Mouse (Mus musculus): ENCODE results near the gene Kel. TPM values are rescaled to one million over a fixed set of nuclear protein-coding genes. Genes with fewer than 3 reads are reported as not detected.

Gene Kel
- total and polyA plus RNA-seq, 3 experiments = not detected

GRCm38 (mm10) chr6:41637393-41637792, 66.7 kb downstream of the Kel start:
- Histone ChIP-seq H3K4me1 (ENCODE audit: control insufficient read depth in 1 of 2, insufficient read depth in 2 of 2) (peaks cover 0 to 13% of the 10 kb centered on the region in 2 experiments; a peak in 1 of 4 replicates), H3K4me3 (replicated peaks in 1 of 3; ENCODE audit: low read depth in 2 of 3, low read length in 2 of 3, poor library complexity in 1 of 3) (no peak overlapping the region), H3K27me3 (replicated peaks) (no peaks in the 10 kb centered on the region), H3K36me3 (replicated peaks in 1 of 2; ENCODE audit: control insufficient read depth in 1 of 2, insufficient read depth in 1 of 2, low read length in 1 of 2) (no peaks in the 10 kb centered on the region), H3K9me3 (replicated peaks; ENCODE audit: low read length) (no peaks in the 10 kb centered on the region), H3K79me2 (replicated peaks; ENCODE audit: control insufficient read depth, extremely low read depth, insufficient read depth, poor library complexity, severe bottlenecking) (no peaks in the 10 kb centered on the region), H3K4me2 (ENCODE audit: insufficient read depth, low read depth, poor library complexity, severe bottlenecking) (no peak overlapping the region), H3K9ac (ENCODE audit: insufficient read depth, low read depth) (no peak overlapping the region), H3K27ac (ENCODE audit: insufficient read depth, low read depth) (no peak overlapping the region)
- dilution Hi-C loops (cut with MboI; ENCODE audit: extremely low pct_ligation_motif_present, extremely low pct_unique_long_range_greater_than_20kb, low sequenced_read_pairs) = no loop called here
- no peak for DNase-seq (ENCODE audit: extremely low read depth)
- TF ChIP-seq ZKSCAN1 (IDR thresholded peaks at IDR 0.05; ENCODE audit: borderline replicate concordance, low read depth, low read length) = no peak
- in situ Hi-C loops (cut with MboI; ENCODE audit: low pct_ligation_motif_present, low pct_unique_long_range_greater_than_20kb, low sequenced_read_pairs) = no loop called here

Other genes starting within 250 kb of the Kel start
- gene Prss1, start 245.4 kb downstream of the Kel start, total RNA-seq (2012; rRNA removed) = not detected in 2 replicates
- not detected in 2 replicates for gene Prss1, start 245.4 kb downstream of the Kel start, total RNA-seq (2014; rRNA removed)
- not detected in 2 replicates for gene Prss1, start 245.4 kb downstream of the Kel start, polyA plus RNA-seq (2012; ENCODE audit: insufficient read length, low read depth)
- gene Prss2, start 182.6 kb downstream of the Kel start, total RNA-seq (2012; rRNA removed) = not detected in 2 replicates
- gene Prss2, start 182.6 kb downstream of the Kel start, total RNA-seq (2014; rRNA removed) = not detected in 2 replicates
- gene Prss2, start 182.6 kb downstream of the Kel start, polyA plus RNA-seq (2012; ENCODE audit: insufficient read length, low read depth) = not detected in 2 replicates
- 0.04 TPM in 1 of 2 replicates, not detected in the other for gene Ephb6, start 98.9 kb downstream of the Kel start, total RNA-seq (2012; rRNA removed)
- not detected in 2 replicates for gene Ephb6, start 98.9 kb downstream of the Kel start, total RNA-seq (2014; rRNA removed)
- not detected in 2 replicates for gene Ephb6, start 98.9 kb downstream of the Kel start, polyA plus RNA-seq (2012; ENCODE audit: insufficient read length, low read depth)
- not detected in 2 replicates for gene Trpv6, start 67.9 kb downstream of the Kel start, total RNA-seq (2012; rRNA removed)
- gene Trpv6, start 67.9 kb downstream of the Kel start, total RNA-seq (2014; rRNA removed) = not detected in 2 replicates
- gene Trpv6, start 67.9 kb downstream of the Kel start, polyA plus RNA-seq (2012; ENCODE audit: insufficient read length, low read depth) = not detected in 2 replicates
- not detected in 2 replicates for gene Trpv5, start 23.6 kb downstream of the Kel start, total RNA-seq (2012; rRNA removed)
- gene Trpv5, start 23.6 kb downstream of the Kel start, total RNA-seq (2014; rRNA removed) = not detected in 2 replicates
- not detected in 2 replicates for gene Trpv5, start 23.6 kb downstream of the Kel start, polyA plus RNA-seq (2012; ENCODE audit: insufficient read length, low read depth)
- not detected in 2 replicates for gene Llcfc1, start 19.9 kb downstream of the Kel start, total RNA-seq (2012; rRNA removed)
- gene Llcfc1, start 19.9 kb downstream of the Kel start, total RNA-seq (2014; rRNA removed) = not detected in 2 replicates
- gene Llcfc1, start 19.9 kb downstream of the Kel start, polyA plus RNA-seq (2012; ENCODE audit: insufficient read length, low read depth) = not detected in 2 replicates
- gene Olfr459, start 70.8 kb upstream of the Kel start, total RNA-seq (2012; rRNA removed) = not detected in 2 replicates
- not detected in 2 replicates for gene Olfr459, start 70.8 kb upstream of the Kel start, total RNA-seq (2014; rRNA removed)
- not detected in 2 replicates for gene Olfr459, start 70.8 kb upstream of the Kel start, polyA plus RNA-seq (2012; ENCODE audit: insufficient read length, low read depth)
- gene Pip, start 143.2 kb upstream of the Kel start, total RNA-seq (2012; rRNA removed) = not detected in 2 replicates
- gene Pip, start 143.2 kb upstream of the Kel start, total RNA-seq (2014; rRNA removed) = not detected in 2 replicates
- not detected in 2 replicates for gene Pip, start 143.2 kb upstream of the Kel start, polyA plus RNA-seq (2012; ENCODE audit: insufficient read length, low read depth)
- not detected in 2 replicates for gene Sval2, start 148.7 kb upstream of the Kel start, total RNA-seq (2012; rRNA removed)
- not detected in 2 replicates for gene Sval2, start 148.7 kb upstream of the Kel start, total RNA-seq (2014; rRNA removed)
- gene Sval2, start 148.7 kb upstream of the Kel start, polyA plus RNA-seq (2012; ENCODE audit: insufficient read length, low read depth) = not detected in 2 replicates
- not detected in 2 replicates for gene Sval1, start 247.3 kb upstream of the Kel start, total RNA-seq (2012; rRNA removed)
- gene Sval1, start 247.3 kb upstream of the Kel start, total RNA-seq (2014; rRNA removed) = not detected in 2 replicates
- not detected in 2 replicates for gene Sval1, start 247.3 kb upstream of the Kel start, polyA plus RNA-seq (2012; ENCODE audit: insufficient read length, low read depth)

Data from CH12.LX (cell line).